Comparison of ENCODE assay signal across 12 mouse cellular contexts in genomic region chr15:19473521-19473920, GRCm38 (mm10).
A peak's percentile ranks its signal among the peaks of the same experiment; 100 is the strongest.
DNase-seq lines count a peak whose midpoint lies in the region; ATAC-seq and TF ChIP-seq lines count a peak whose summit lies in the region.
"Had no signal": no experiment of that assay in that cellular context is flagged by ENCODE, and none has a peak within 500 bp of the region (broad histone marks: within the 10 kb centered on the region; RNA-seq: fewer than 3 reads in every experiment).

No protein-coding gene starts in this region.

- WGBS in kidney, postnatal 0 days = 17% methylated on average over 2 of the region's 2 CpGs
- WGBS in stomach, postnatal 0 days = 27% methylated on average over 2 of the region's 2 CpGs

- TF ChIP-seq EP300 in stomach, postnatal 0 days (optimal IDR thresholded peaks at IDR 0.05) = no peak

- no peaks in the 10 kb centered on the region for H3K9me3 ChIP-seq in kidney, postnatal 0 days (replicated peaks; ENCODE audit: low read length)
- no peaks in the 10 kb centered on the region for H3K9me3 ChIP-seq in stomach, postnatal 0 days (ENCODE audit: control insufficient read depth, low read length)

- H3K4me1 ChIP-seq in kidney, postnatal 0 days (replicated peaks; ENCODE audit: insufficient read depth, low read length) = no peaks in the 10 kb centered on the region
- no peaks in the 10 kb centered on the region for H3K4me1 ChIP-seq in stomach, postnatal 0 days (replicated peaks; ENCODE audit: control insufficient read depth, insufficient read depth)

- no peaks in the 10 kb centered on the region for H3K27me3 ChIP-seq in kidney, postnatal 0 days (ENCODE audit: insufficient read depth, low read length)
- H3K27me3 ChIP-seq in stomach, postnatal 0 days (ENCODE audit: control insufficient read depth, insufficient read depth, low read length) = no peaks in the 10 kb centered on the region

- no peak for ATAC-seq in kidney, postnatal 0 days (replicated peaks; ENCODE audit: low FRiP score, low read depth)
- no peak for ATAC-seq in stomach, postnatal 0 days (ENCODE audit: low FRiP score, low TSS enrichment)
- ATAC-seq: lung, postnatal 0 days had no signal

- no peak overlapping the region for H3K9ac ChIP-seq in kidney, postnatal 0 days (ENCODE audit: low read depth, low read length)
- H3K9ac ChIP-seq in stomach, postnatal 0 days (ENCODE audit: low read length) = no peak overlapping the region

- H3K27ac ChIP-seq in kidney, postnatal 0 days = no peak overlapping the region
- no peak overlapping the region for H3K27ac ChIP-seq in stomach, postnatal 0 days (replicated peaks)

- no peaks in the 10 kb centered on the region for H3K36me3 ChIP-seq in kidney, postnatal 0 days (ENCODE audit: insufficient read depth, low read length)
- no peaks in the 10 kb centered on the region for H3K36me3 ChIP-seq in stomach, postnatal 0 days (ENCODE audit: control insufficient read depth, insufficient read depth, low read length)

- no peak overlapping the region for H3K4me2 ChIP-seq in kidney, postnatal 0 days (ENCODE audit: low read length)
- H3K4me2 ChIP-seq in stomach, postnatal 0 days (replicated peaks; ENCODE audit: low read depth) = no peak overlapping the region

- peak; percentile 49 to 64 for DNase-seq in cerebellum, postnatal 10 days
- no peak for DNase-seq in cerebellum, adult 9-11 months
- peak; percentile 29 for DNase-seq in kidney, postnatal 0 days (ENCODE audit: low spot score)
- no peak for DNase-seq in kidney, postnatal 14 days
- DNase-seq in right cerebral cortex, adult 2 months (ENCODE audit: low spot score in 2 of 2) = peak; percentile 8 to 47
- no peak for DNase-seq in right cerebral cortex, postnatal 36 days (ENCODE audit: low spot score in 2 of 2)
- DNase-seq in stomach, postnatal 0 days (ENCODE audit: low spot score) = no peak
- DNase-seq in kidney, adult 18-20 months = no peak
- DNase-seq: adrenal gland, postnatal 10 days; B cell, adult 2 months; cerebellum, postnatal 36 days had no signal

- no peak overlapping the region for H3K4me3 ChIP-seq in kidney, postnatal 0 days (replicated peaks; ENCODE audit: low read depth, low read length)
- no peak overlapping the region for H3K4me3 ChIP-seq in stomach, postnatal 0 days (ENCODE audit: low read depth, low read length)

- peak; percentile 60 for TF ChIP-seq CTCF in kidney, postnatal 0 days (IDR thresholded peaks at IDR 0.05; ENCODE audit: low read depth)
- peak; percentile 60 for TF ChIP-seq CTCF in stomach, postnatal 0 days (IDR thresholded peaks at IDR 0.05; ENCODE audit: low read depth)

Comparison
In these comparisons a context has a peak if more than half of its experiments do, and no peak if none do; other contexts are left out.
1. DNase-seq: peak in cerebellum, postnatal 10 days (2 of 2), kidney, postnatal 0 days (single experiment) and right cerebral cortex, adult 2 months (2 of 2); none in cerebellum, adult 9-11 months (single experiment), kidney, postnatal 14 days (single experiment), right cerebral cortex, postnatal 36 days (0 of 2), stomach, postnatal 0 days (single experiment) and kidney, adult 18-20 months (single experiment).